Mouse (Mus musculus) monocyte, adult 5-6 weeks (primary cell): ENCODE measurements around the gene Psmd7. TPM values are rescaled to one million over a fixed set of nuclear protein-coding genes. Genes with fewer than 3 reads are reported as not detected.

Source experiments
- ATAC-seq: fragments of 153-309, 156-312 bp; replicated peaks from 2 replicates; pipeline ENCODE4 v1.8.0; 2017; ENCODE audit warnings: mild to moderate bottlenecking; ENCODE audit not compliant: low TSS enrichment, insufficient number of reproducible peaks, severe bottlenecking, poor library complexity, low FRiP score
- total RNA-seq: library from RNA; stranded (forward); fragments of 200-1000, 200-491, 200-594 nt; gene quantifications from 3 replicates; pipeline ENCODE4 v1.2.3, GENCODE M21; 2017

Gene Psmd7
- total RNA-seq, 1 experiment from 2014 or later, result 56.8 TPM

DNA sequence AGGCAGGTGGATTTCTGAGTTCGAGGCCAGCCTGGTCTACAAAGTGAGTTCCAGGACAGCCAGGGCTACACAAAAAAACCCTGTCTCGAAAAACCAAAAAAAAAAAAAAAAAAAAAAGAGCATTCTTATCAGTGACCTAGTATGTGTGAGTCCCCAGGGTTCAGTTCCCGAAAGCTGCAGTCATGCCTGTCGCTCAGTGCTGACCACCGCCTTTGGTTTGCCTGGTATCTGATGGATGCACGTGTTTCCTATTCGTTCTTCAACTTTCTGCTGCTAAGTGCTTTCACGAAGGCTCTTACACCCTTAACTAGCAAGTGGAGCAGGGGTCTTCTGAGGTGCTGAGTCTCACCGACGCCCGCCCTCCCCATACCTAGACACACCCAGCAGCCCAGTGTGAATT lies 44.5 kb downstream of the Psmd7 start:
- no peak for ATAC-seq

GRCm38 (mm10) chr8:107542151-107542550 lies 46.1 kb downstream of the Psmd7 start:
- ATAC-seq, result no peak

DNA sequence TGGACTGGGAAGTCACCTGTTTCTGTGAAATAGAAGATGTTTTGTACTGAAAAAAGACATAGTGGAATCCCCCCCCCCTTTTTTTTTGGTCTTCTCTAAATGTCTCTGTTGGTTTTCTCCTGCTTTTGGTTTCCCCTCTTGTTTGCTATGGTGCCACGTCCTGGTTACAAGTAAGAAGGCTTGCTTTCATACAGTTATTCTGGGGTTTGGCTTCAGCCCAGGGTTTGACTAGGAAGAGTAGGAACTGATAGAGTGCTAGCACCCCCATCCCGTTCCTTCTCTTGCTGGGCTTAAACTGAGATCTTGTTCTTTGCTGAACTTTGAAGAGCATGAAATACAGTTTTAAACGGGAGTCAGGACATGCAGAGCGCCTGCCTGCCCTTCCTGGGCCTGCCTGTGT lies 46.9 kb downstream of the Psmd7 start:
- ATAC-seq, result no peak

DNA sequence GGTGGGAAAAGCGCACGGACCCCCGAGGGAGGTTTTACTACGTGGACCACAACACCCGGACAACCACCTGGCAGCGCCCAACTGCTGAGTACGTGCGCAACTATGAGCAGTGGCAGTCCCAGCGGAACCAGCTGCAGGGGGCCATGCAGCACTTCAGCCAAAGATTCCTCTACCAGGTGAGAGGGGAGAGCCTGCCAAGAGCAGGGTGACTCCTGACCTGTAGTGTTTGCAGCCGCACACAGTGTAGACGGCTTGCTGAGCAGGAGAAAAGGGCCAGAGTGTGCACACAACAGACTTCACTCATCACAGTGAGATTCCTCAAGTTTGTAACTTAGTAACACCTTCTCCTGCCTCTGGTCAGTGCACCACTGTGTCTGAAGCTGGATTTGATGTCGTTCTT lies 47.6 kb downstream of the Psmd7 start:
- ATAC-seq, result no peak

DNA sequence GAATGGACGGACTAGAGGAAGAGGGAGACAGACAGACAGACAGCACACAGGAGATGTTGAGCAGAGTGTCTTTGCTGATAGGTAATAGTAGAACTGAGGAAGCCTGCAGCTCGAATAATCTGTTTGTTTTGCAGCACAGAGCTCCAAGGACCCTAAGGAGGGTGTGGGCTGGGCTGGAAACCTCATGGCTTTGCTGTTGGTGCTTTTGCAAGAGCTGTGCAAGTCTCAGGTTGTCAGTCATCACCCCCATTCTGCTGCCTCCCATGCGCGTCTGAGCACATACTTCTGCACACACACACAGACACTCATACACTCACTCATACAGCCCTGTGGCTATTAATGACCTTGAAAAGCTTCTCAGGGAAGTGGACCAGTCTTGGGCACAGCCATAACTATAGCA lies 50.8 kb downstream of the Psmd7 start:
- ATAC-seq, result no peak

Other genes starting within 250 kb of the Psmd7 start
- gene Nqo1, start 185.3 kb downstream of the Psmd7 start, total RNA-seq, result 0.78 to 4.0 TPM (median 3.0 TPM) in 3 replicates
- gene Nob1, start 163.4 kb downstream of the Psmd7 start, total RNA-seq, result 11.6 to 14.8 TPM (median 13.6 TPM) in 3 replicates
- 86.5 to 110 TPM (median 92.8 TPM) in 3 replicates for gene Wwp2, start 152.1 kb downstream of the Psmd7 start, total RNA-seq